Mouse (Mus musculus): ENCODE measurements around the gene Cbx8.

Cbx8 gene

GRCm38 (mm10) chr11:119033874-119034558 is 6.8 kb downstream of the Cbx8 start:
- peak; percentile 78 for DNase-seq (ENCODE audit: low spot score)

- DNase-seq (ENCODE audit: low spot score), result no peak
Measured at GRCm38 (mm10) chr11:119026203-119026602, 14.6 kb downstream of the Cbx8 start.

- no peak for DNase-seq (ENCODE audit: low spot score)
Measured at GRCm38 (mm10) chr11:119024260-119024659, 16.5 kb downstream of the Cbx8 start.

GRCm38 (mm10) chr11:119023616-119023980 is 17.2 kb downstream of the Cbx8 start:
- DNase-seq (ENCODE audit: low spot score), result no peak

- DNase-seq (ENCODE audit: low spot score), result peak; percentile 77
Measured at GRCm38 (mm10) chr11:119022895-119023615, 17.7 kb downstream of the Cbx8 start, which contains the start of gene Cbx2. Gene Cbx2 (plus strand): TSS chr11:119022962.

DNA sequence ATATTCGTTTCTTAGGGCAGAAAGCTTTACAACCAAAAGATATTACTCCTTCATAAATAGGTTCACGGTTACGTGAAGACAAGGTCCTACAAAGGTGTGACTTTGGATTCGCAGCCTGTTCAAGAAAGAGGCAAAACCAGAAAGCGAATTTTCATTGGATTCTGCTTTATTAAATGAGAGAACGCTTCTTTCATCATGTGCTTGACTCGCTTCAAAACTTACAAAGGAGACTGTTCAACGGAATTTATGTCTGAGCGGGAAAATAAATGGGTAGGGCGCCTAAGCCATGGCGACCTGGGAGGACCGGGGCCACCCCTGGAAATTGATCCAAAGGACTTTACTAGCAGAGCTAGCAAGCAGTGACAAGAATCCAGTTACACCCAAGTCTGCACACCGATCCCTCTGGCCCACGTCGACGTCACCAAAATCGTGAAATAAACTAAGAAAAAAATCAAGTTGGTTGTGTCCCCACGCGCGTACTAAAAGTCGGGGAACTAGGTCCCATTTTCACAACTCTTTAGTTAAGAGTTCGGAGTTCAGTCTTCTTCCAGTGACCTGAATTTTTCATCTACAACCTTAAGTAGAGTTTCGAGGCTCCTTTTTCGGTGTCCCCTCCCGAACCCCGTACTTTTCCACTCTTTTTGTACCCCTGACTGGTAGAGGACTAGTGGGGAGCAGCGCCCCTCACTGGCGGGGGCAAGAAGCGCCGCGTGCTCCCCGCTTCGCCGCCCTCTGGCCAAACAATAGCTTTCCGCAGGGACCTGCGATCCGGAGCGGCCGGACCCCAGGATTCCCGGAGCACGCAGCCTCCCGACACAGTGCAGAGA is 18.5 kb downstream of the Cbx8 start:
- DNase-seq (ENCODE audit: low spot score), result no peak

- no peak for DNase-seq (ENCODE audit: low spot score)
Measured at GRCm38 (mm10) chr11:119021180-119021579, 19.6 kb downstream of the Cbx8 start.

DNA sequence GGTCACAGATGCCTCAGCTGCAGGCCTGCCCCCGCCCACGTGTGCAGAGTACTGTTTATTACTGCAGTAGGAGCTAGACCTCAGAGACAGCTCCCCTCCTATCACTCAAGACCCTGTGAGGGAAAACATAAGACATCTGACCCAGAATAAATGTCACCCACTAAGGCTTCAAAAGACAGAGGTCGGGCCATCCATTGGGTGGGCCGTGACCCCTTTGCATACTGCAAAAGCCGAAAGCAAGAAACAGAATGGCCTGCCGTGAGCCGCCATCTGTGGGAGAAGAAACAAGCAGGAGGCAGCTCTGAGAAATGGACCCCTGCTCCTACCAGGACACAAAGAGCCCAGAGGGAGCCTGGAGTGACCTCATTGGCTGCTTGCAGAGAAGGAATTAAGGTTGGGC is 23.3 kb downstream of the Cbx8 start:
- DNase-seq (ENCODE audit: low spot score), result no peak

GRCm38 (mm10) chr11:119014455-119014854 is 26.3 kb downstream of the Cbx8 start:
- no peak for DNase-seq (ENCODE audit: low spot score)

GRCm38 (mm10) chr11:119007461-119008456 is 33.0 kb downstream of the Cbx8 start:
- no peak for DNase-seq (ENCODE audit: low spot score)

DNA sequence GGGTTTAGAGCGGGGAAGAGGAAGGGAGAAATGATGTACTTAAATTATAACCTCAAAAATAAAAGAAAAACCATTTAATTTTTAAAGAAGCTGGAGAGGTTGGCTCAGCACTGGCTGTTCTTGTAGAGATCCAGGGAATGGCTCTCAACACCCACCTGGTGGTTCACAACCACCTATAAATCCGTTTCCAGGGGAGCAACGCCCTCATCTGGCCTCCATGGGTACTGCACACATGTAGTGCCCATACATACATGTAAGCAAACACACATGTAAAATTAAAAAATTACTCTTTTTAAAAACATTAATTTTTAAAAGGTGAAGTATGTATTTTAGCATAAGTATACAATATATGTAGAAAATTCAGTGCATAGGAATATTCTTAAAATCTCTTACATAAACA is 34.3 kb downstream of the Cbx8 start:
- no peak for DNase-seq (ENCODE audit: low spot score)

DNA sequence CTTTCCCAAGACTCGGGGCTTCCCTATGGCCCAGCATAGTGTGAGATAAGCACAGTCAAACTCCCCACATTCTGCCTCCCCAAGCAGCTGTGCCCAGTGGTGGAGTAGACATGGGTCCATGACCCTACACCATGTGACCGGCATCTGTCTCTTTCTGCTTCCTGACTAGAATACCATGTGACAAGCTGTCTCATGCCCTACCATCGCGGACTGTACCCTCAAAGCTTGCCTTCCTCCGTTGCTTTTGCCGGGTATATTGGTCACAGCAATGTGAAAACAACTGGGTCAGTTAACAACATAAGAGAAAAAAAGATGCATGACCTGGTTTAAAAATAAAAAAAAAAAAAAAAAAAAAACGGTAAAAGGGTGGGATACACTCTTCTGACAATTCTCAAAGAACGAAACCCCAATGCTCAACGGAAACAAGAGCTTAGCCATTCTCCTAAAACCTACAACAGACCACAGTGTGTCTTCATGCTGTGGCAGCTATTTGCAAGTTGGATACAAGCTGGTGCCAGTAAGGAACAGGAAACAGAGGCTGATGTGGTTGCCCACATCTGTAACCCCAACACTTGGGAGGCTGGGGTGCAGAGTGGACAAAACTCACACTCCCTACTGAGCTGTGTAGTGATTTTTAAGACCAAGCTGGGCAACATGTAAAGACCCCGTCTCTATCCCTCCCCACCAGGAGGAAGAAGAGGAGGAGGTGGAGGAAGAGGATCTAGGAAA is 35.1 kb downstream of the Cbx8 start:
- DNase-seq (ENCODE audit: low spot score), result no peak

- DNase-seq (ENCODE audit: low spot score), result no peak
Measured at GRCm38 (mm10) chr11:119001493-119002128, 39.2 kb downstream of the Cbx8 start.

GRCm38 (mm10) chr11:119000877-119001276 is 39.9 kb downstream of the Cbx8 start:
- no peak for DNase-seq (ENCODE audit: low spot score)

GRCm38 (mm10) chr11:118999361-118999804 is 41.4 kb downstream of the Cbx8 start:
- DNase-seq (ENCODE audit: low spot score), result peak; percentile 29

GRCm38 (mm10) chr11:118998540-118999265 is 42.1 kb downstream of the Cbx8 start:
- peak; percentile 87 for DNase-seq (ENCODE audit: low spot score)

- DNase-seq (ENCODE audit: low spot score), result no peak
Measured at GRCm38 (mm10) chr11:118997182-118997581, 43.6 kb downstream of the Cbx8 start.

- no peak for DNase-seq (ENCODE audit: low spot score)
Measured at GRCm38 (mm10) chr11:118995448-118995847, 45.3 kb downstream of the Cbx8 start.

- no peak for DNase-seq (ENCODE audit: low spot score)
Measured at GRCm38 (mm10) chr11:118992781-118993180, 48.0 kb downstream of the Cbx8 start.

GRCm38 (mm10) chr11:118987999-118988398 is 52.8 kb downstream of the Cbx8 start, which contains the start of gene Enpp7:
Gene Enpp7 (plus strand): TSS chr11:118988188.
- no peak for DNase-seq (ENCODE audit: low spot score)

Data from layer of hippocampus, adult 11-12 months (tissue).